In the genomic region with DNA sequence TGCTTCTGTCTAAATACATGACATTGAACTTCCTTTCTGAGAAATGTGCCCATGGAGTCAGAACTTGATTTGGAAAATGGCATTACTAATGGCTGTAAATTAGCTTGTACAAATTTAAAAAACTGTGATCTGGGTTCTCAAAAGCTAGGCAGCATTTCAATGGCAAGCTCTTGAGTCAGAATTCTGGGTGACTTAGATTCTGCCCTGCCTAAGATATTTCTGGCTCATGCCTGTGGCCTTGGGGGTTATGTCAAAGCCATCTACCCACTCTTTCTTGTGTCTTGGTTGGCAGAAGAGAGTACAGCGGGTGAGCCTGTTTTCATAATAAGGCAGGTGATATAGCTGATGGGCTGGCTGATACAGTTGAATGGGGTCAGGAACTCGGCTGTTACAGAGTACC, we compare ENCODE assay signal across 12 mouse cellular contexts.
DNase-seq lines count a peak whose midpoint lies in the region.
"Had no signal": no experiment of that assay in that cellular context is flagged by ENCODE, and none has a peak within 500 bp of the region (broad histone marks: within the 10 kb centered on the region; RNA-seq: fewer than 3 reads in every experiment).

No protein-coding gene starts in this region.

- peak; percentile 12 to 76 for DNase-seq in adrenal gland, adult (ENCODE audit: inconsistent age in 2 of 2, low spot score in 1 of 2)
- DNase-seq in adrenal gland, adult 18-20 months (ENCODE audit: low spot score in 2 of 2): no peak
- DNase-seq in adrenal gland, adult 8-10 months: peak; percentile 37
- DNase-seq in adrenal gland, postnatal 4 days (ENCODE audit: low spot score in 2 of 2): no peak
- DNase-seq in adrenal gland, postnatal 36 days: peak; percentile 15 to 26
- DNase-seq: B cell, adult 2 months; cerebellum, adult 11-12 months; cerebellum, adult 2 months; cerebellum, adult 9-10 months; cerebellum, postnatal 10 days; cerebellum, postnatal 25 days; forebrain, postnatal 0 days had no signal

Comparison
In these comparisons a context has a peak if more than half of its experiments do, and no peak if none do; other contexts are left out.
1. DNase-seq: peak in adrenal gland, adult (2 of 2), adrenal gland, adult 8-10 months (single experiment) and adrenal gland, postnatal 36 days (2 of 2); none in adrenal gland, adult 18-20 months (0 of 2) and adrenal gland, postnatal 4 days (0 of 2).